In genomic region chr19:27429281-27429680, GRCm38 (mm10) we compare ENCODE assay signal across 8 mouse cellular contexts. TPM values are rescaled to one million over a fixed set of nuclear protein-coding genes. Genes with fewer than 3 reads are reported as not detected.
DNase-seq lines count a peak whose midpoint lies in the region; ATAC-seq and TF ChIP-seq lines count a peak whose summit lies in the region.

No protein-coding gene starts in this region.

- H3K9ac ChIP-seq in heart, postnatal 0 days (replicated peaks; ENCODE audit: low read depth, low read length), result peak overlapping the region; percentile 73
- peak overlapping the region; percentile 58 for H3K9ac ChIP-seq in hindbrain, embryonic 14.5 days
- peak overlapping the region; percentile 41 for H3K9ac ChIP-seq in midbrain, embryonic 14.5 days (replicated peaks; ENCODE audit: low read length)

- H3K4me2 ChIP-seq in heart, postnatal 0 days (ENCODE audit: low read depth, low read length), result peak overlapping the region; percentile 95
- peak overlapping the region; percentile 62 for H3K4me2 ChIP-seq in hindbrain, embryonic 14.5 days (replicated peaks)
- peak overlapping the region; percentile 62 for H3K4me2 ChIP-seq in midbrain, embryonic 14.5 days (ENCODE audit: low read length)

- WGBS in heart, postnatal 0 days, result under 1% methylated on average over 16 of the region's 16 CpGs
- under 1% methylated on average over 16 of the region's 16 CpGs for WGBS in bone marrow, adult 2 months
- under 1% methylated on average over 16 of the region's 16 CpGs for whole genome bisulfite sequencing in hindbrain, embryonic 14.5 days
- under 1% methylated on average over 16 of the region's 16 CpGs for WGBS in midbrain, embryonic 14.5 days

- H3K27me3 ChIP-seq in heart, postnatal 0 days (ENCODE audit: control insufficient read depth, insufficient read depth, low read length), result no peaks in the 10 kb centered on the region
- no peaks in the 10 kb centered on the region for H3K27me3 ChIP-seq in hindbrain, embryonic 14.5 days (ENCODE audit: control insufficient read depth, insufficient read depth, low read length)
- no peaks in the 10 kb centered on the region for H3K27me3 ChIP-seq in midbrain, embryonic 14.5 days (ENCODE audit: control insufficient read depth, insufficient read depth, low read length)

- H3K27ac ChIP-seq in heart, postnatal 0 days (ENCODE audit: low read depth), result peak overlapping the region; percentile 78
- peak overlapping the region; percentile 35; the same call in 1 of the 2 replicates for H3K27ac ChIP-seq in bone marrow, adult 2 months (ENCODE audit: control insufficient read depth, insufficient read depth, low read depth, low read length, poor library complexity)
- no peak overlapping the region for H3K27ac ChIP-seq in hindbrain, embryonic 14.5 days
- no peak overlapping the region for H3K27ac ChIP-seq in midbrain, embryonic 14.5 days (replicated peaks; ENCODE audit: low read depth, low read length)

- no peak for DNase-seq in heart, postnatal 0 days (ENCODE audit: low spot score)
- no peak for DNase-seq in heart, postnatal 14 days
- DNase-seq in hindbrain, embryonic 14.5 days (ENCODE audit: low spot score), result no peak
- DNase-seq in midbrain, embryonic 14.5 days, result no peak
- no peak for DNase-seq in adipocyte (ENCODE audit: low spot score)
- no peak for DNase-seq in urinary bladder, postnatal 10 days (ENCODE audit: low spot score)
- no peak for DNase-seq in layer of hippocampus, adult 9-11 months

- H3K4me1 ChIP-seq in heart, postnatal 0 days (ENCODE audit: control insufficient read depth, insufficient read depth), result peaks cover 18% of the 10 kb centered on the region
- H3K4me1 ChIP-seq in bone marrow, adult 2 months (ENCODE audit: control insufficient read depth, insufficient read depth, low read length), result peaks cover 1% of the 10 kb centered on the region; the same call in 1 of the 2 replicates
- peaks cover 14% of the 10 kb centered on the region for H3K4me1 ChIP-seq in hindbrain, embryonic 14.5 days (replicated peaks; ENCODE audit: control insufficient read depth, insufficient read depth, low read length)
- H3K4me1 ChIP-seq in midbrain, embryonic 14.5 days (ENCODE audit: control insufficient read depth, insufficient read depth, low read length), result peaks cover 15% of the 10 kb centered on the region

- peak overlapping the region; percentile 95 for H3K4me3 ChIP-seq in heart, postnatal 0 days (ENCODE audit: low read depth, low read length)
- H3K4me3 ChIP-seq in bone marrow, adult 2 months (replicated peaks; ENCODE audit: control insufficient read depth, low read depth, low read length), result peak overlapping the region; percentile 78
- H3K4me3 ChIP-seq in hindbrain, embryonic 14.5 days (replicated peaks; ENCODE audit: low read length), result peak overlapping the region; percentile 65
- H3K4me3 ChIP-seq in midbrain, embryonic 14.5 days (replicated peaks; ENCODE audit: low read depth, low read length), result peak overlapping the region; percentile 73

- peaks cover 16% of the 10 kb centered on the region for H3K36me3 ChIP-seq in heart, postnatal 0 days (replicated peaks; ENCODE audit: control insufficient read depth, insufficient read depth, low read length)
- H3K36me3 ChIP-seq in hindbrain, embryonic 14.5 days (replicated peaks; ENCODE audit: control insufficient read depth, insufficient read depth), result peaks cover 14% of the 10 kb centered on the region
- H3K36me3 ChIP-seq in midbrain, embryonic 14.5 days (ENCODE audit: control insufficient read depth, insufficient read depth, low read length), result peaks cover 14% of the 10 kb centered on the region

- intact Hi-C loops in heart, postnatal 14 days (cut with DNase I), result loop anchor here (5.0 to 10.0 kb wide), 5 partner anchors 614 to 824 kb away; partner anchors contain the start of gene Smarca2

- TF ChIP-seq POLR2A in bone marrow, adult 2 months (IDR thresholded peaks at IDR 0.05; ENCODE audit: borderline replicate concordance, control insufficient read depth, low read depth, low read length), result no peak

- H3K9me3 ChIP-seq in heart, postnatal 0 days (replicated peaks; ENCODE audit: control insufficient read depth, low read length), result no peaks in the 10 kb centered on the region
- H3K9me3 ChIP-seq in hindbrain, embryonic 14.5 days (ENCODE audit: control insufficient read depth, low read length), result no peaks in the 10 kb centered on the region
- no peaks in the 10 kb centered on the region for H3K9me3 ChIP-seq in midbrain, embryonic 14.5 days (ENCODE audit: control insufficient read depth, low read length)

- TF ChIP-seq CTCF in heart, postnatal 0 days (IDR thresholded peaks at IDR 0.05; ENCODE audit: low read depth), result no peak
- TF ChIP-seq CTCF in bone marrow, adult 2 months (IDR thresholded peaks at IDR 0.05; ENCODE audit: control insufficient read depth, insufficient read depth, low read length), result no peak

- no peak for TF ChIP-seq EP300 in heart, postnatal 0 days (IDR thresholded peaks at IDR 0.05; ENCODE audit: low read depth)

- ATAC-seq in heart, postnatal 0 days (ENCODE audit: insufficient read depth, low read depth), result peak; percentile 14
- no peak; the same call in 1 of the 2 replicates for ATAC-seq in hindbrain, embryonic 14.5 days (ENCODE audit: low FRiP score)
- no peak; the same call in 1 of the 2 replicates for ATAC-seq in midbrain, embryonic 14.5 days (ENCODE audit: low FRiP score, low TSS enrichment)

RNA-seq across cellular contexts. Expression of gene Pum3, which starts 0.3 kb away (rescaled TPM):
- 4.5 and 5.0 TPM in 2 replicates for total RNA-seq in heart, postnatal 0 days (2014; rRNA removed; ENCODE audit: low replicate concordance)
- 34.9 and 53.3 TPM in 2 replicates for polyA plus RNA-seq in heart, postnatal 0 days (2015; fragmentation: Nextera tagmentation; extraction: Ambion mirVana)
- 10 to 100 TPM; 28.8 to 29.1 TPM for total RNA-seq in heart, postnatal 14 days (2021)
- polyA plus RNA-seq in bone marrow, adult 2 months (2011; ENCODE audit: insufficient read depth, insufficient read length, low replicate concordance, missing spikeins), result 52.4 and 72.4 TPM in 2 replicates
- polyA plus RNA-seq in hindbrain, embryonic 14.5 days (2014; fragmentation: Nextera tagmentation; extraction: Ambion mirVana), result 58.8 and 59.3 TPM in 2 replicates
- polyA plus RNA-seq in midbrain, embryonic 14.5 days (2014; fragmentation: Nextera tagmentation; extraction: Ambion mirVana), result 54.5 and 59.6 TPM in 2 replicates

Comparison
In these comparisons a context has a peak if more than half of its experiments do, and no peak if none do; other contexts are left out.
1. H3K27ac ChIP-seq: peak in heart, postnatal 0 days (single experiment) and bone marrow, adult 2 months (single experiment); none in hindbrain, embryonic 14.5 days (single experiment) and midbrain, embryonic 14.5 days (single experiment).
2. Peak in every context shown above with its lines, with median percentiles within 50 percentile points of each other: H3K4me2 ChIP-seq, H3K4me3 ChIP-seq and H3K9ac ChIP-seq.